Mouse (Mus musculus) forebrain, embryonic 11.5 days (tissue): ENCODE measurements around the gene Zfp942. TPM values are rescaled to one million over a fixed set of nuclear protein-coding genes. Genes with fewer than 3 reads are reported as not detected.
A peak's percentile ranks its signal among the peaks of the same experiment; 100 is the strongest.
"Not testable (repeated sequence)": the region's sequence is repeated elsewhere in the genome, so short reads cannot be mapped to it uniquely, and the experiment has no call there.

Experiments used
- ATAC-seq: fragments of 200-750 bp; cut with Nextera tagmentation; replicated peaks from 2 replicates; pipeline ENCODE4 v1.8.0; 2017; ENCODE audit warnings: moderate TSS enrichment; ENCODE audit not compliant: low FRiP score
- DNase-seq: peaks from one replicate; pipeline ENCODE4 v3.0.0-alpha.2; 2017; ENCODE audit warnings: low spot score
- H3K27ac ChIP-seq: fragments of 300-500 bp; sonication (generic); 2 replicates; pipeline ENCODE4 v1.5.1; 2014; ENCODE audit warnings: low read depth, low read length
- H3K27me3 ChIP-seq: fragments of 300-500 bp; sonication (generic); 2 replicates; pipeline ENCODE4 v1.6.1; 2014; ENCODE audit warnings: mild to moderate bottlenecking, low read length, mixed read lengths; ENCODE audit not compliant: control insufficient read depth, insufficient read depth
- H3K36me3 ChIP-seq: fragments of 300-500 bp; sonication (generic); 2 replicates; pipeline ENCODE4 v1.6.1; 2014; ENCODE audit warnings: mild to moderate bottlenecking, low read length, moderate library complexity, mixed read lengths; ENCODE audit not compliant: control insufficient read depth, insufficient read depth
- H3K4me1 ChIP-seq: fragments of 300-500 bp; sonication (generic); replicated peaks from 2 replicates; pipeline ENCODE4 v1.6.1; 2014; ENCODE audit warnings: low read length, mixed read lengths; ENCODE audit not compliant: control insufficient read depth, insufficient read depth
- H3K4me2 ChIP-seq: fragments of 300-500 bp; sonication (generic); 2 replicates; pipeline ENCODE4 v1.6.1; 2014; ENCODE audit warnings: low read depth, mild to moderate bottlenecking, low read length, moderate library complexity, mixed read lengths; ENCODE audit not compliant: severe bottlenecking
- H3K4me3 ChIP-seq: fragments of 300-500 bp; sonication (generic); 2 replicates; pipeline ENCODE4 v1.5.1; 2014; ENCODE audit warnings: low read depth, low read length
- H3K9ac ChIP-seq: fragments of 300-500 bp; sonication (generic); 2 replicates; pipeline ENCODE4 v1.6.1; 2014; ENCODE audit warnings: low read length
- H3K9me3 ChIP-seq: fragments of 300-500 bp; sonication (generic); 2 replicates; pipeline ENCODE4 v1.6.1; 2016; ENCODE audit warnings: low read length, mixed read lengths; ENCODE audit not compliant: control insufficient read depth
- WGBS: fragments of 180-500 bp; shearing (Covaris S2); extraction: QIAGEN DNeasy Blood & Tissue Kit; methylation state at CpG from one replicate; pipeline ENCODE4 v1.1.7; 2014; 5-methylcytosine and 5-hydroxymethylcytosine counted together
- polyA plus RNA-seq: library from polyadenylated mRNA; unstranded; fragments of >200 nt; fragmentation: Nextera tagmentation; extraction: Ambion mirVana; gene quantifications from 2 replicates; pipeline ENCODE4 v1.2.1, GENCODE M21; 2014

The Zfp942 gene
- polyA plus RNA-seq = 25.6 and 28.8 TPM in 2 replicates

DNA sequence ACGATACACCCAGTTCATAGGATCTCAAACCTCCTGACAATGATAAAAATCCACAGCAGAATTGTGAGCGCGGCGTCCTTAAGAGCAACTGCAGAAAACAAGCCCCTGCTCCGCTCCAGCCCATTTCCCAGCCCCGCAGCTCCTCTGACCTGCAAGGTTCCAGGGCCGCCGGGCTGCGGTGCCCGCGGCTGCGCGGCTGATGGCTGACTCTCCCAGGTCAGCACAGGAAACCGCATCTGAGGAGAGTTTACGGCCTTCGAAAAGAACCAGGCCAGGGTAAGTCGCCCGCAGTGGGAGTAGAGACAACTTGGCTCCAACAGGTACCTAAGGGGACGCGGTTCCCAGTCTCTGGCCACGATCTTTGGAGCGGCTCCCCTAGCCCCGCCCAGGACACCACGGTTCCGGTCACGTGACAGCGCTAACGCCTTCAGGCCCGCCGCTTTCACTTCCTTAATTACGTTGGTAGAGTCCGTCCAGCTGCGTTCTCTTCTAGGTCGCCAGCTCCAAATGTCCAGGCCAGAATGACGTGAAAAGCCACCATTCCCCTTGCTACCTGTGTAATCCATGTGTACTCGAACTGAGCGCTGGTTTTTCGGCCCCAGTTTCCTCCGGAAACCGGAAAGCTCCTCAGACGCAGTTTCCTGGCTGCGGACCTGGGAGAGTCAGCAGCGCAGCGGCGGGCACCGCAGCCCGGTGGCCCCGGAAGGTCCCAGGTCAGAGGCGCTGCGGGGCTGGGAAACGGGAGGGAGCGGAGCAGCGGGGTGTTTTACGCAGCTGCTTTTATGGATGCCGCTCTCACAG is at the start of gene Zfp942, which contains the start of gene Zfp943:
Zfp942 (minus strand) TSS at position 358 of the 801 bp plus-strand sequence.
Zfp943 (plus strand) TSS at position 446 of the 801 bp plus-strand sequence.
- H3K4me2 ChIP-seq = peak within 1 kb of the TSS; percentile 50
- H3K4me3 ChIP-seq = peak within 1 kb of the TSS; percentile 50
- under 1% methylated on average over 41 of the region's 55 CpGs for WGBS
- not testable (repeated sequence) for H3K27me3 ChIP-seq, H3K9me3 ChIP-seq, H3K36me3 ChIP-seq, H3K4me1 ChIP-seq
- peak within 1 kb of the TSS; percentile 66 for H3K27ac ChIP-seq
- peak within 1 kb of the TSS; percentile 56 for H3K9ac ChIP-seq
- peak; percentile 72 for DNase-seq
- peak; percentile 99 for ATAC-seq

DNA sequence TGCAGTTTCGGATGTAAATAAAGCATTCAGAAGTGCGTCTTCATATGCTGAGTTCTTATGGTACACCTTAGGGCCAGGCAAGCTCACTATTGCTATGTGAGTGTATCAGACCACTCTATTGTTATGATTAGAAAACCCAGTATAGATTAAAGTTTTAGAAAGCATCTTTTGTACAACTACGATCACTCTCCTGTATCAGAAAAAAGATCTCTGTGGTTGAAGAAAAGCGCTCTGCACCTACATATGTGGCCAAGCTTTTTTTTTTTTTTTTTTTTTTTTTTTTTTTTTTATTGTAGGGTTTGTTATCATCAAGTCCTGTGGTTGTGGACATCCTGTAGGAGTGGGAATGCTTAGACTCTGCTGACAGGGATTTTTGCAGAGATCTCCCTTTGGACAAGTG is 1.0 kb upstream of the Zfp942 start:
- DNase-seq (no peak), ATAC-seq (no peak)
- Histone ChIP-seq H3K4me1 (no peaks in the 10 kb centered on the region; the same call in 1 of the 2 replicates), H3K36me3 (no peaks in the 10 kb centered on the region; the same call in 1 of the 2 replicates), H3K9ac (peak overlapping the region; percentile 12; the same call in 1 of the 2 replicates), H3K4me3 (peak overlapping the region; percentile 50), H3K27me3 (no peaks in the 10 kb centered on the region), H3K27ac (no peak overlapping the region), H3K9me3 (no peaks in the 10 kb centered on the region; the same call in 1 of the 2 replicates), H3K4me2 (peak overlapping the region; percentile 46)
- WGBS = 60% methylated on average over 4 of the region's 4 CpGs

DNA sequence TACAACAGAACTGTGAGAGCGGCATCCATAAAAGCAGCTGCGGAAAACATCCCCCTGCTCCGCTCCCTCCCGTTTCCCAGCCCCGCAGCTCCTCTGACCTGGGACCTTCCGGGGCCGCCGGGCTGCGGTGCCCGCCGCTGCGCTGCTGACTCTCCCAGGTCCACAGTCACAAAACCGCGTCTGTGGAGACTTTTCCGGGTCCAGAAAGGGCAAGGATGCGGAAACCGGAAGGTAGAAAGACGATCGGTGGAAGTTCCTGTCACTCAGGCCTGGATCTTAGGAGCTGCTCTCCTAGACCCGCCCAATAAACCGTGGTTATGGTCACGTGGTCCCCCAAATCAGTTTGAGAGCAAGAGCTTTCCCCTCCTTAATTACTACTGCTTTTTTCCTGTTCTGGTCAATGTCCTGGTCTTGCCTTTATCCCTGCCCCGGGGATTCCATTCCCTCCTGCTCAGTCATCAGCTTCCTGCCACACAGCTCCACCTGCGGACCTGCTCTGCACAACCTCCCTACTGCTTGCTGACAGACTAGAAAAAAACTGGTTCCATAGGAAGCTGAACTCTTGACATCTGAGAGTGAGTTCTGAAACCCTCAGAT is 52.7 kb downstream of the Zfp942 start, which contains the start of gene Zfp995:
Zfp995 (minus strand) TSS at position 471 of the 597 bp plus-strand sequence.
- H3K4me1 ChIP-seq, H3K27ac ChIP-seq, H3K27me3 ChIP-seq, H3K36me3 ChIP-seq, H3K9me3 ChIP-seq: not testable (repeated sequence)
- Histone ChIP-seq H3K9ac (peak within 1 kb of the TSS; percentile 74), H3K4me3 (peak within 1 kb of the TSS; percentile 60), H3K4me2 (peak within 1 kb of the TSS; percentile 60)
- peak; percentile 72 for DNase-seq
- under 1% methylated on average over 24 of the region's 24 CpGs for WGBS
- ATAC-seq = peak; percentile 99

DNA sequence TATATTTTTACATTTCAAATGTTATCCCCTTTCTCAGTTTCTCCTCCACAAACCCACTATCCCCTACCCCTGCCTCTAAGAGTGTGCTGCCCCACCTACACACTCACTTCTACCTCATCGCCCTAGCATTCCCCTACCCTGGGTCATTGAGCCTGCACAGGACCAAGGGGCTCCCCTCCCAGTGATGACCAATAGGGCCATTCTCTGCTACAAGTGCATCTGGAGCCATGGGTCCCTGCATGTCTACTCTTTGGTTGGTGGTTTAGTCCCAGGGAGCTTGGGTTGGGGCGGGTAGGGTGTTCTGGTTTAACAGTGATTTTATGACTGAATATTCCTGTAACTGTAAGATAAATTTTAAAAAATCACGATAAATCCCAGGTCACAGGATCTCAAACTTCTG is 53.2 kb downstream of the Zfp942 start:
- H3K27me3 ChIP-seq = no peaks in the 10 kb centered on the region
- peak overlapping the region; percentile 60 for H3K4me3 ChIP-seq
- peak overlapping the region; percentile 60 for H3K4me2 ChIP-seq
- WGBS = 5% methylated on average over 3 of the region's 3 CpGs
- H3K27ac ChIP-seq = no peak overlapping the region
- H3K9ac ChIP-seq = peak overlapping the region; percentile 74
- no peaks in the 10 kb centered on the region for H3K36me3 ChIP-seq
- DNase-seq = peak; percentile 46
- ATAC-seq = peak; percentile 79
- H3K9me3 ChIP-seq = no peaks in the 10 kb centered on the region
- H3K4me1 ChIP-seq = no peaks in the 10 kb centered on the region

Other genes with a start within 250 kb of the Zfp942 start
- 8.3 and 8.7 TPM in 2 replicates for gene Zfp229, start 231.7 kb downstream of the Zfp942 start, polyA plus RNA-seq
- 8.6 and 8.7 TPM in 2 replicates for gene Zfp820, start 116.7 kb downstream of the Zfp942 start, polyA plus RNA-seq
- 9.0 and 9.5 TPM in 2 replicates for gene Zfp995, start 52.5 kb downstream of the Zfp942 start, polyA plus RNA-seq
- 19.0 and 20.7 TPM in 2 replicates for gene Zfp943, start 88 bp upstream of the Zfp942 start, polyA plus RNA-seq
- gene Zfp947, start 203.7 kb upstream of the Zfp942 start, polyA plus RNA-seq = 2.3 and 2.5 TPM in 2 replicates